Mouse (Mus musculus) lung, postnatal 0 days (tissue): ENCODE data around the gene Col1a1.

Experiments
- CTCF ChIP-seq: IDR thresholded peaks from 2 replicates; pipeline ENCODE4 v1.5.1; 2016; ENCODE audit warnings: antibody characterized with exemption, mild to moderate bottlenecking
- EP300 ChIP-seq: IDR thresholded peaks from 2 replicates; pipeline ENCODE4 v1.6.1; 2016; ENCODE audit warnings: antibody characterized with exemption, mild to moderate bottlenecking, control low read depth

GRCm38 (mm10) chr11:94987851-94988250, 51.8 kb downstream of the Col1a1 start:
- TF ChIP-seq CTCF (no peak), EP300 (no peak)
